Mouse (Mus musculus): ENCODE measurements around the gene Mpc2.

DNA sequence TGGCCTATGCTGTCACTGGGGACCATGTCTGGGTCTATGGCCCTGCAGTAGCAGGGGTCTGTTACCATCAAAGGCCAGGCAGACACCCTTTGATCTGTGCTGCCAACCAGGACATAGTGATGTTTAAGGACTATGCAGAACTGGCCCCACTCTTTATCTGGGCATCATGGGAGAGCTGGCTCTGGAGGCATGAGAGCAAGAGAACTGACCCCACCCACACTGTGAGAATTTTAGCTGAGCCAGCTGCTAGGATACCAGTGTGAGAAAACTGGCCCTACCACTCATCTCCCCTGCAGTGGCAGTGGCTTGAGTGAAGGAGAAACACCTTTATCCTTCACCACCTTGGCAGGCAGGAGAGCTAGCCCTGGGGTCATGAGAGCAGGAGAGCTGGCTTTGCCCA lies 19.2 kb upstream of the Mpc2 start:
- TF ChIP-seq CTCF (IDR thresholded peaks at IDR 0.05; ENCODE audit: low read depth, low read length), result no peak
- TF ChIP-seq POLR2A (IDR thresholded peaks at IDR 0.05; ENCODE audit: extremely low read depth, insufficient read depth, low read length), result no peak

Data from liver, adult 2 months (tissue).